Mouse (Mus musculus) intestine, embryonic 14.5 days (tissue): ENCODE measurements at regions not wholly inside any gene's neighbourhood (a gene's known extent, or its start where the extent isn't known, plus 50 kb on each side); places are given as distances from the start of the nearest gene placed in this dataset.
A peak's percentile ranks its signal among the peaks of the same experiment; 100 is the strongest.

Source experiments
- ATAC-seq: fragments of 200-750 bp; cut with Nextera tagmentation; replicated peaks from 2 replicates; pipeline ENCODE4 v1.8.0; 2017; ENCODE audit warnings: low read depth, moderate number of reproducible peaks, moderate TSS enrichment, moderate library complexity; ENCODE audit not compliant: low FRiP score, low TSS enrichment
- DNase-seq: peaks from one replicate; pipeline ENCODE4 v3.0.0-alpha.2; 2018; ENCODE audit warnings: low spot score
- H3K27ac ChIP-seq: fragments of 300-500 bp; sonication (generic); 2 replicates; pipeline ENCODE4 v1.5.1; 2014; ENCODE audit warnings: low read depth, mild to moderate bottlenecking, control low read depth
- H3K27me3 ChIP-seq: fragments of 300-500 bp; sonication (generic); replicated peaks from 2 replicates; pipeline ENCODE4 v1.6.1; 2014; ENCODE audit warnings: low read length, control low read depth; ENCODE audit not compliant: control insufficient read depth, insufficient read depth
- H3K36me3 ChIP-seq: fragments of 300-500 bp; sonication (generic); 2 replicates; pipeline ENCODE4 v1.6.1; 2014; ENCODE audit warnings: low read length, control low read depth; ENCODE audit not compliant: control insufficient read depth, insufficient read depth
- H3K4me1 ChIP-seq: fragments of 300-500 bp; sonication (generic); replicated peaks from 2 replicates; pipeline ENCODE4 v1.6.1; 2014; ENCODE audit warnings: low read length, control low read depth, mixed read lengths; ENCODE audit not compliant: control insufficient read depth, insufficient read depth
- H3K4me2 ChIP-seq: fragments of 300-500 bp; sonication (generic); 2 replicates; pipeline ENCODE4 v1.6.1; 2014; ENCODE audit warnings: low read length
- H3K4me3 ChIP-seq: fragments of 300-500 bp; sonication (generic); 2 replicates; pipeline ENCODE4 v1.5.1; 2014; ENCODE audit warnings: low read depth, low read length, control low read depth, mixed read lengths
- H3K9ac ChIP-seq: fragments of 300-500 bp; sonication (generic); 2 replicates; pipeline ENCODE4 v1.6.1; 2014; ENCODE audit warnings: mild to moderate bottlenecking, low read length
- H3K9me3 ChIP-seq: fragments of 300-500 bp; sonication (generic); 2 replicates; pipeline ENCODE4 v1.6.1; 2016; ENCODE audit warnings: low read length, control low read depth; ENCODE audit not compliant: control insufficient read depth
- WGBS: fragments of 180-500 bp; shearing (Covaris S2); extraction: QIAGEN DNeasy Blood & Tissue Kit; methylation state at CpG from one replicate; pipeline ENCODE4 v1.1.7; 2014; 5-methylcytosine and 5-hydroxymethylcytosine counted together

DNA sequence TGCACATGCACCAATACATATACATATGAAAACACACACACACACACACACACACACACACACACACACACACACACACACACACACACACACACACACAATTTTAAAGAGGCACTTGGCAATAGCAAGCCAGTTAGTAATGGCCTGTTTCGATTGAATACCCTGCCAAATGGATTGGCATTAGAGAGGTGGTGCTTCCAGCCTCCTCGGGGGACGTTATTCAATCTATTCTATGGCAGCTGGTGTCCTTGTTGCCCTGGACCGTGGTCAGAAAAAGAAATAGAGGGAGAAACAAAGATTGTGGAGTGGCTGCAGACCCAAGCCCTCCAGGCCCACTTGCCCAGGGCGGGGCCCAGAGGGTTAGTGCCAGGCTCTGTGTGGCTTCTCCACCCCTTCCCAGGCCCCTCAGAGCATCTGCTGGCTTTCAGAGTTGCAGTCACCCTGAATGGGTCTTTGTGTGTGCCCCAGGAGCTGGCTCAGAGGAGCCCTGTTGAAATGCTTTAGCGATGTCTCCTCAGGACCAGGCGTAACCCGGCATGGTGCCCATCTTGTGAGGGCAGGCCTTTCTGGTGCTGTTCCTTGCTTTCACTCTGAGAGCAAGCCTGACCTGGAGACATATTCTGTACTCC is 302.7 kb upstream of the Ubash3b start:
- Histone ChIP-seq H3K27me3 (no peaks in the 10 kb centered on the region), H3K36me3 (no peaks in the 10 kb centered on the region), H3K27ac (no peak overlapping the region), H3K4me3 (no peak overlapping the region), H3K9me3 (no peaks in the 10 kb centered on the region), H3K9ac (no peak overlapping the region), H3K4me2 (no peak overlapping the region), H3K4me1 (0 out of 2 replicates have a peak, but pooled peaks cover 3% of the 10 kb centered on the region)
- DNase-seq = no peak
- no peak for ATAC-seq
- 80% methylated on average over 8 of the region's 8 CpGs for WGBS

DNA sequence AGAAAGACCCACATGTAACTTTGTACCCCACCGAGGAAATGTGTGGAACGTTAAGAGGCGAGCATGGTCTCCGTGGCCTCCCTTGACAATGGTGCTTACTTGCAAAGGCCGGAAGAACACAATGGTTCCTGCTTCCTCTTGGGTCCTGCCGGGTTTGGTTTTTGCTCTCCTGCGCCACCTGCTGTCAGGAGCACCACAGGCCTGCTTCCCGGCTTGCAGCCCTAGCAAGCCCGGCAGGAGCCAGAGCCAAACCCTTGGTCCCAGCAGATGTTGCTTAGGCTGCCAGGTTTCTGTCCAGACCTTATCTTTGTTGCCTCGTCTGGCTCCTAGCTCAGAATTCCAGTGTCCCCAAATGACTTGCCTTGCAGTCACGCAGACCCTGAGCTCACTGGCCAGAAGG is 300.2 kb upstream of the Ubash3b start:
- no peak overlapping the region for H3K27ac ChIP-seq
- H3K9ac ChIP-seq = no peak overlapping the region
- H3K27me3 ChIP-seq = no peaks in the 10 kb centered on the region

DNA sequence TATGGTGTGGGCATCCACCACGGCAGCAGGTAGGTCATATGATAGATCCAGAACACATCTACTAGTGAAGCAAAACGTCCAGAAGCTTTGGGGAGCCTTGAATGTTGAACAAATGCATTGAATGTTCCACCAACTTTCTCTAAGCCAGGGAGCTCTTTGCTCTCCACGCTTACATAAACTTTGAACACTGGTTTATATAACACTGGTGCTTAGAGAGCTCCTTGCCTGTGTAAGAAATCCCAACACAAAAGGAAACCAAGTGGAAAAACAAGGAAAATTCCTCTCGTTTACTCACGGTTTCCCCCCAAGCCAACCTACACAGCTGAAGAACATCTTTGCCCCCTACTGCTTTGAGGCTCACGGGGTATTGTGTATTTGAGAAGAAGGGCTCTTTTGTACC is 299.2 kb upstream of the Ubash3b start:
- no peaks in the 10 kb centered on the region for H3K27me3 ChIP-seq
- WGBS = 60% methylated on average over 6 of the region's 6 CpGs

More for the DNA sequence above, 300.2 kb upstream of the Ubash3b start:
- DNase-seq (peak; percentile 93), ATAC-seq (peak; percentile 27; the same call in 1 of the 2 replicates)
- H3K9me3 ChIP-seq = no peaks in the 10 kb centered on the region
- 0 out of 2 replicates have a peak, but pooled peaks cover 3% of the 10 kb centered on the region for H3K4me1 ChIP-seq
- no peak overlapping the region for H3K4me3 ChIP-seq
- no peaks in the 10 kb centered on the region for H3K36me3 ChIP-seq
- no peak overlapping the region for H3K4me2 ChIP-seq
- WGBS = 20% methylated on average over 11 of the region's 11 CpGs

DNA sequence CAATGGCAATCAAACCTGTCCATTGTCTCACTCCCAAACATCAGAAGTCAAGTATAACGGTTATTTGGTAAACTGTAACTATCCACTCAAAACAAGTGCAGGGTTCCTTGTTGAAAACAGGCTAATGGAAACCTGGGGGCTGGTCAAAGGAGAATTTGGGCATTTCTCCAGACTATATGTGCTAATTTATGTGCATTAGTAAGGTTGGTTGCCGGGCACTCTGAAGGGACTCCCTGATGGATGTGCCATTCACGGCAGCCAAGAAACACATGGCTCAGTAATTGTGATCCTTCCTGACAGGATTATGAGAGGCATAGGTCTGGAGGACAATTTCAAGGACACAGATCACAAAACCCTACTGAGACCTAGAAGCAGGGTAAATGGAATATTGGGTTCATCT is 295.5 kb upstream of the Ubash3b start:
- Histone ChIP-seq H3K4me3 (no peak overlapping the region), H3K4me1 (0 out of 2 replicates have a peak, but pooled peaks cover 3% of the 10 kb centered on the region), H3K9ac (no peak overlapping the region), H3K4me2 (no peak overlapping the region), H3K9me3 (no peaks in the 10 kb centered on the region), H3K27ac (no peak overlapping the region), H3K27me3 (no peaks in the 10 kb centered on the region), H3K36me3 (no peaks in the 10 kb centered on the region)
- ATAC-seq (no peak), DNase-seq (no peak)
- 70% methylated on average over 3 of the region's 3 CpGs for WGBS

More for the DNA sequence above, 299.2 kb upstream of the Ubash3b start:
- no peak for DNase-seq
- Histone ChIP-seq H3K36me3 (no peaks in the 10 kb centered on the region), H3K9ac (no peak overlapping the region), H3K4me3 (no peak overlapping the region), H3K4me2 (no peak overlapping the region), H3K4me1 (0 out of 2 replicates have a peak, but pooled peaks cover 3% of the 10 kb centered on the region), H3K9me3 (no peaks in the 10 kb centered on the region), H3K27ac (peak overlapping the region; percentile 34; the same call in 1 of the 2 replicates)
- ATAC-seq = no peak

DNA sequence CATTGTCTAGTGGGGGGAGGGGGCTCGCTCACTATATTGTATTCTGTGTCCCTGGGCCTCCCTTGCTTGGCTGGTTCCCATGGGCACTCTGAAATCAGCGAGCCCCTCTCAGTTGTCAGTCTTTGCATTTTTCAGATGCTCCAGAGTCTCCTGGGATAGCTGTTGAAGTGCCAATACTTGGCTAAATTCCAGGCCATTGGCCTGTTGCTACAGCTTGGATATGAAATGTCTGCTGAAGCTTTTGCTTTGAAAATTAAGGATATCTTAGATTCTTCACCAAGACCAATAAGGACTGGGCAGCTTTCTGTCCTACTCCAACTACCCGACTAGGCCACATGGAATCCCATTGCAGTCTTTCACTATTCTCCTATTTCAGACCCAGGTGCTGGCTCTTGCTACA is 290.2 kb upstream of the Ubash3b start:
- ATAC-seq (no peak), DNase-seq (no peak)
- H3K4me1 ChIP-seq = peaks cover 15% of the 10 kb centered on the region
- no peak overlapping the region for H3K27ac ChIP-seq
- WGBS = 79% methylated on average over 3 of the region's 3 CpGs
- H3K9me3 ChIP-seq = no peaks in the 10 kb centered on the region
- H3K4me2 ChIP-seq = no peak overlapping the region
- H3K36me3 ChIP-seq = no peaks in the 10 kb centered on the region
- no peak overlapping the region for H3K4me3 ChIP-seq
- no peak overlapping the region for H3K9ac ChIP-seq
- H3K27me3 ChIP-seq = no peaks in the 10 kb centered on the region

DNA sequence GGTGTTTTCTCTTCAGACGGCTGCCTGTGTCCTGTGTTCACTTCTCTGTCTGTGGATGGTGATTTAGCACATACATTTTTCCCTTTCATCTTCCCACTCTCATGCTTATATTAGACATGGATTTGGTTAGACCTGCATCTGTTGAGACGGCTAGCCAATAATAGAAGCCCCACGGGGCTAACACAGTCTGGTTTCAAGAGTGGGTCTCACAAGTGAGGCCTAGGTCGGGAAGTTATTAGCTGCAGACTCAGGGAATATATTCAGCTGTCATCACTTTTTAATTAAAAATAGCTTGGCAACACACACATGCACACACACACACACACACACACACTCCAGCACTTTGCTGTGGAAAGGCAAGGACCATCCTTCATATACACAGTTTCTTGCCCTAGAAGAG is 287.7 kb upstream of the Ubash3b start:
- Histone ChIP-seq H3K9me3 (no peaks in the 10 kb centered on the region), H3K4me3 (no peak overlapping the region), H3K36me3 (no peaks in the 10 kb centered on the region), H3K27me3 (no peaks in the 10 kb centered on the region), H3K4me2 (no peak overlapping the region), H3K27ac (no peak overlapping the region), H3K9ac (no peak overlapping the region), H3K4me1 (peaks cover 19% of the 10 kb centered on the region)
- ATAC-seq = no peak
- no peak for DNase-seq
- WGBS = 50% methylated on average over 4 of the region's 4 CpGs

DNA sequence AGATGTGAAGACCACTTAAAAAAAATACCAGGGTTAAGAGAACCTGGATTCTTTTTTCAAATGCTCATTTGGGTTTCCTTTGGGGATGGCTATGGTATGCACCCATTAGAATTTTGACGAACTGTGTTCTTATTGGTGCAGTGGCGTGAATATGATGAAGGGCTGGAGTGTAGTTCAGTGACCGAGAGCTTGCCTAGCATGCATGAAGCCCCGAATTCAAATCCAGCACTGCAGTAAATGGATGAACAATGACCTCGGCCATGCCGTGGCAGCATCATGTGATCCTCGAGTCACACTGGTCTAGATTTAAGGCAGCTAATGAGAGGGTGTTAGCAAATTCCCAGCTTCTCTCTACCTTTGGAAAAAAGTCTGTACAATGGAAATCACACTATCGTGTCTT is 286.4 kb upstream of the Ubash3b start:
- peak overlapping the region; percentile 90 for H3K27ac ChIP-seq
- no peak for DNase-seq
- ATAC-seq = no peak
- H3K27me3 ChIP-seq = no peaks in the 10 kb centered on the region
- WGBS = 77% methylated on average over 8 of the region's 8 CpGs
- H3K36me3 ChIP-seq = no peaks in the 10 kb centered on the region
- no peak overlapping the region for H3K4me3 ChIP-seq
- H3K4me2 ChIP-seq = peak overlapping the region; percentile 20
- no peak overlapping the region for H3K9ac ChIP-seq
- H3K4me1 ChIP-seq = peaks cover 19% of the 10 kb centered on the region
- no peaks in the 10 kb centered on the region for H3K9me3 ChIP-seq

DNA sequence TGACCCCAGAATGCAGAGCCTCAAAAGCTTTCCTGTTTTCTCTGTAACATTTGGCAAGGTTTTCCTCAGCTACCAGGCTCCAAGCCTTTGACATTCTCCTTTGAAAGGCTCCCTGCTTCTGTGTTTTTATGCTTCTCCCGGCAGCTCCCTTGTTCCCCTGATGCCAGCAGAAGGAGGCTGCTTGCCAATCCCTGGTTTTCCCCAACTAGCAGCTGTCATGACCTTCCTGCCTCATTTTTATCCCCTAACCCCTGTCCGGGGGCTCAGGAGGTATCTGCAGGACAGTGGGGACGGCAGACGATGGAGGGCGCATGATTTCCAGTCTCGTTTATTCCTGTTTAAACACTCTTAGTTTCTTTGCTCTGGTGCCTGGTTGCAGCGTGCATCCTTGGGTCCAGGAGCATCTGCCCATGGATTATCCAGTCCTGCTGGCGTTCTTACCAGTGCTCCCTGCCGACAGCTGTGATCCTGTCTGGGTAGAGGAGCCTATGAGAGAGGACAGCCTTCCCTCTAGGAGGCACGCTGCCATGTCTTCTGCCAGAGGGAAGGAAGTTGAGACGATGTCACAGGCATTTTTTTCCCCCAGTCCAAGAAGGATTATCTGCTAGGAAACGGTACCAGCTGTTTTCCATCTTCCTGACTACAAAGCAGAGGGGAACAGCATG is 285.8 kb upstream of the Ubash3b start:
- H3K4me3 ChIP-seq = no peak overlapping the region
- no peaks in the 10 kb centered on the region for H3K27me3 ChIP-seq
- H3K9me3 ChIP-seq = no peaks in the 10 kb centered on the region
- no peaks in the 10 kb centered on the region for H3K36me3 ChIP-seq
- no peak overlapping the region for H3K9ac ChIP-seq
- WGBS = 13% methylated on average over 12 of the region's 12 CpGs
- DNase-seq (peak; percentile 73), ATAC-seq (no peak)
- H3K27ac ChIP-seq = peak overlapping the region; percentile 90
- peaks cover 19% of the 10 kb centered on the region for H3K4me1 ChIP-seq
- H3K4me2 ChIP-seq = peak overlapping the region; percentile 20
